Mouse (Mus musculus) midbrain, embryonic 14.5 days (tissue): ENCODE results near the gene Mdk. TPM values are rescaled to one million over a fixed set of nuclear protein-coding genes. Genes with fewer than 3 reads are reported as not detected.

Experiments
- ATAC-seq: fragments of 200-750 bp; cut with Nextera tagmentation; 2 replicates; pipeline ENCODE4 v1.8.0; 2017; ENCODE audit warnings: moderate number of reproducible peaks, moderate library complexity; ENCODE audit not compliant: low FRiP score, low TSS enrichment
- DNase-seq: peaks from one replicate; pipeline ENCODE4 v3.0.0-alpha.2; 2015
- H3K27ac ChIP-seq: fragments of 300-500 bp; sonication (generic); replicated peaks from 2 replicates; pipeline ENCODE4 v1.5.1; 2014; ENCODE audit warnings: mild to moderate bottlenecking, low read depth, low read length, moderate library complexity
- H3K27me3 ChIP-seq: fragments of 300-500 bp; sonication (generic); 2 replicates; pipeline ENCODE4 v1.6.1; 2014; ENCODE audit warnings: low read length, control low read depth, mixed read lengths; ENCODE audit not compliant: control insufficient read depth, insufficient read depth
- H3K36me3 ChIP-seq: fragments of 300-500 bp; sonication (generic); 2 replicates; pipeline ENCODE4 v1.6.1; 2014; ENCODE audit warnings: low read length, control low read depth; ENCODE audit not compliant: control insufficient read depth, insufficient read depth
- H3K4me1 ChIP-seq: fragments of 300-500 bp; sonication (generic); 2 replicates; pipeline ENCODE4 v1.6.1; 2014; ENCODE audit warnings: mild to moderate bottlenecking, antibody characterized with exemption, low read length, control low read depth; ENCODE audit not compliant: control insufficient read depth, insufficient read depth
- H3K4me2 ChIP-seq: fragments of 300-500 bp; sonication (generic); 2 replicates; pipeline ENCODE4 v1.6.1; 2014; ENCODE audit warnings: mild to moderate bottlenecking, low read length, moderate library complexity
- H3K4me3 ChIP-seq: fragments of 300-500 bp; sonication (generic); replicated peaks from 2 replicates; pipeline ENCODE4 v1.5.1; 2014; ENCODE audit warnings: low read depth, low read length
- H3K9ac ChIP-seq: fragments of 300-500 bp; sonication (generic); replicated peaks from 2 replicates; pipeline ENCODE4 v1.6.1; 2014; ENCODE audit warnings: mild to moderate bottlenecking, low read length, moderate library complexity
- H3K9me3 ChIP-seq: fragments of 300-500 bp; sonication (generic); 2 replicates; pipeline ENCODE4 v1.6.1; 2016; ENCODE audit warnings: low read length, control low read depth, mixed read lengths; ENCODE audit not compliant: control insufficient read depth
- WGBS: fragments of 180-500 bp; shearing (Covaris S2); extraction: QIAGEN DNeasy Blood & Tissue Kit; methylation state at CpG from one replicate; pipeline ENCODE4 v1.1.7; 2014; 5-methylcytosine and 5-hydroxymethylcytosine counted together
- polyA plus RNA-seq: library from polyadenylated mRNA; unstranded; fragments of >200 nt; fragmentation: Nextera tagmentation; extraction: Ambion mirVana; gene quantifications from 2 replicates; pipeline ENCODE4 v1.2.1, GENCODE M21; 2014

The Mdk gene
- polyA plus RNA-seq, 1 experiment from 2014 or later = 196 TPM

- Histone ChIP-seq H3K4me2 (no peak overlapping the region), H3K9ac (no peak overlapping the region), H3K27ac (no peak overlapping the region), H3K27me3 (no peaks in the 10 kb centered on the region), H3K4me3 (no peak overlapping the region), H3K36me3 (peaks cover 15% of the 10 kb centered on the region), H3K4me1 (peaks cover 21% of the 10 kb centered on the region), H3K9me3 (no peaks in the 10 kb centered on the region)
- 44% methylated on average over 13 of the region's 13 CpGs for WGBS
- DNase-seq (peak; percentile 86), ATAC-seq (peak; percentile 76)
Measured at GRCm38 (mm10) chr2:91944170-91944950, 12.3 kb upstream of the Mdk start.

- ATAC-seq (no peak), DNase-seq (no peak)
- no peak overlapping the region for H3K4me2 ChIP-seq
- H3K4me1 ChIP-seq = 0 out of 2 replicates have a peak, but pooled peaks cover 4% of the 10 kb centered on the region
- H3K27me3 ChIP-seq = no peaks in the 10 kb centered on the region
- H3K27ac ChIP-seq = no peak overlapping the region
- no peak overlapping the region for H3K4me3 ChIP-seq
- 77% methylated on average over 6 of the region's 6 CpGs for WGBS
- peaks cover 33% of the 10 kb centered on the region for H3K36me3 ChIP-seq
- no peak overlapping the region for H3K9ac ChIP-seq
- H3K9me3 ChIP-seq = no peaks in the 10 kb centered on the region
Measured at GRCm38 (mm10) chr2:91942356-91942755, 10.3 kb upstream of the Mdk start.

- WGBS = 81% methylated on average over 15 of the region's 15 CpGs
- H3K27me3 ChIP-seq = no peaks in the 10 kb centered on the region
- no peaks in the 10 kb centered on the region for H3K4me1 ChIP-seq
Measured at GRCm38 (mm10) chr2:91939303-91939935, 7.3 kb upstream of the Mdk start.

GRCm38 (mm10) chr2:91936154-91936553 is 4.1 kb upstream of the Mdk start:
- peaks cover 58% of the 10 kb centered on the region for H3K36me3 ChIP-seq
- no peak for DNase-seq

More at GRCm38 (mm10) chr2:91939303-91939935, 7.3 kb upstream of the Mdk start:
- Histone ChIP-seq H3K36me3 (peaks cover 58% of the 10 kb centered on the region), H3K4me2 (no peak overlapping the region), H3K27ac (no peak overlapping the region), H3K4me3 (no peak overlapping the region), H3K9ac (no peak overlapping the region), H3K9me3 (no peaks in the 10 kb centered on the region)
- ATAC-seq (no peak), DNase-seq (no peak)

GRCm38 (mm10) chr2:91934826-91935525 is 2.9 kb upstream of the Mdk start:
- Histone ChIP-seq H3K36me3 (peaks cover 50% of the 10 kb centered on the region), H3K27me3 (no peaks in the 10 kb centered on the region), H3K9me3 (no peaks in the 10 kb centered on the region), H3K4me3 (no peak overlapping the region), H3K4me1 (peaks cover 25% of the 10 kb centered on the region), H3K27ac (no peak overlapping the region), H3K9ac (no peak overlapping the region), H3K4me2 (no peak overlapping the region)
- no peak for DNase-seq
- ATAC-seq = no peak
- WGBS = 91% methylated on average over 9 of the region's 9 CpGs

More at GRCm38 (mm10) chr2:91936154-91936553, 4.1 kb upstream of the Mdk start:
- no peak overlapping the region for H3K4me3 ChIP-seq
- H3K9ac ChIP-seq = no peak overlapping the region
- ATAC-seq = no peak
- no peak overlapping the region for H3K4me2 ChIP-seq
- 92% methylated on average over 7 of the region's 7 CpGs for WGBS
- no peaks in the 10 kb centered on the region for H3K27me3 ChIP-seq
- peaks cover 13% of the 10 kb centered on the region for H3K4me1 ChIP-seq
- H3K9me3 ChIP-seq = no peaks in the 10 kb centered on the region
- no peak overlapping the region for H3K27ac ChIP-seq

- Histone ChIP-seq H3K27me3 (no peaks in the 10 kb centered on the region), H3K4me3 (no peak overlapping the region), H3K9me3 (no peaks in the 10 kb centered on the region), H3K9ac (no peak overlapping the region), H3K27ac (no peak overlapping the region), H3K4me1 (peaks cover 25% of the 10 kb centered on the region), H3K4me2 (no peak overlapping the region), H3K36me3 (peaks cover 40% of the 10 kb centered on the region)
- 66% methylated on average over 8 of the region's 8 CpGs for WGBS
- DNase-seq = no peak
- ATAC-seq = no peak
Measured at GRCm38 (mm10) chr2:91934016-91934415, 1.9 kb upstream of the Mdk start.

- H3K36me3 ChIP-seq = peaks cover 35% of the 10 kb centered on the region
- no peak for ATAC-seq
Measured at GRCm38 (mm10) chr2:91933471-91933870, 1.4 kb upstream of the Mdk start.

GRCm38 (mm10) chr2:91932737-91933350 is 747 bp upstream of the Mdk start:
- DNase-seq = no peak
- H3K27me3 ChIP-seq = no peaks in the 10 kb centered on the region
- no peak for ATAC-seq
- no peak overlapping the region for H3K9ac ChIP-seq
- H3K9me3 ChIP-seq = no peaks in the 10 kb centered on the region
- peak overlapping the region; percentile 74; the same call in 1 of the 2 replicates for H3K4me2 ChIP-seq
- H3K27ac ChIP-seq = no peak overlapping the region
- H3K36me3 ChIP-seq = peaks cover 29% of the 10 kb centered on the region
- no peak overlapping the region for H3K4me3 ChIP-seq
- H3K4me1 ChIP-seq = peaks cover 25% of the 10 kb centered on the region
- WGBS = 13% methylated on average over 6 of the region's 6 CpGs

More at GRCm38 (mm10) chr2:91933471-91933870, 1.4 kb upstream of the Mdk start:
- DNase-seq = no peak
- H3K27ac ChIP-seq = no peak overlapping the region
- H3K4me1 ChIP-seq = peaks cover 25% of the 10 kb centered on the region
- H3K4me2 ChIP-seq = no peak overlapping the region
- H3K9me3 ChIP-seq = no peaks in the 10 kb centered on the region
- H3K27me3 ChIP-seq = no peaks in the 10 kb centered on the region
- 32% methylated on average over 9 of the region's 9 CpGs for WGBS
- no peak overlapping the region for H3K4me3 ChIP-seq
- no peak overlapping the region for H3K9ac ChIP-seq
